Mouse (Mus musculus) lung, postnatal 36 days (tissue): ENCODE measurements around the gene Zdhhc13.
A peak's percentile ranks its signal among the peaks of the same experiment; 100 is the strongest.

Source experiments
- DNase-seq: peaks from one replicate; pipeline ENCODE4 v3.0.0; 2022; ENCODE audit warnings: mixed read lengths

Zdhhc13 gene

GRCm38 (mm10) chr7:48788851-48789572 is at the start of gene Zdhhc13:
TSS of gene Zdhhc13 (plus strand) at chr7:48789003.
- DNase-seq: peak; percentile 97

GRCm38 (mm10) chr7:48749298-48750163 is 39.3 kb upstream of the Zdhhc13 start:
- DNase-seq: peak; percentile 94

DNA sequence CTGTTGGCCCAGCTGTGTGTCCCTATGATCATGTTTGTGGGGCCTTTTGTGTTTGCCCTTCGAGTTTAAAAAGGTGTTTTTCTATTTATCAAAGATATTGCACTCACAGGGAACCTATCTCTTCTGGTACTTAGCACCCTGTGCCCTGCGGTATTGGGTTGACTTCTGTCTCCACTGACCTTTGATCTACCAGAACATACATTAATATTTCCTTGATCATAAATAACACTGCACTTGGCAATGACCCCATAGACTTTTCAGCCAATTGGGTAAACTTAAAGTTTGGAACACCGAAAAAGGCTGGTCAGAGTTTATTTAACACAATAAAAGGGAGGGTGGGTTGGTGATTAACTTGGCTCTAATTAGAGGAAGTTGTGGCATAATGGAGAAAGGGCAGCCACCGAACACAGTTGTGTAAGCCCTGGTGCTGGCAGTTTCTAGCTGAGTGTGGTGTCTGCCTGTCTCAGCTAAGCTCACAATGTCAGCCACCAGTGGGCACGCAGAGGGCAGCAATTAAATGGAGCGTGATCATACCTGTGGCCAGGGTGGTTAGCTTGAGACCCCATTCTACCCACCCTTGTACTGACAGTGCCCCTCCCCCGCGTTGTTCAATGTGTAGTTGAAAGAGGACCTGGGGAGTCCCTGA is 38.5 kb upstream of the Zdhhc13 start:
- DNase-seq: peak; percentile 52

- DNase-seq: no peak
These were observed 37.6 kb upstream of the Zdhhc13 start for GRCm38 (mm10) chr7:48751222-48751621.

DNA sequence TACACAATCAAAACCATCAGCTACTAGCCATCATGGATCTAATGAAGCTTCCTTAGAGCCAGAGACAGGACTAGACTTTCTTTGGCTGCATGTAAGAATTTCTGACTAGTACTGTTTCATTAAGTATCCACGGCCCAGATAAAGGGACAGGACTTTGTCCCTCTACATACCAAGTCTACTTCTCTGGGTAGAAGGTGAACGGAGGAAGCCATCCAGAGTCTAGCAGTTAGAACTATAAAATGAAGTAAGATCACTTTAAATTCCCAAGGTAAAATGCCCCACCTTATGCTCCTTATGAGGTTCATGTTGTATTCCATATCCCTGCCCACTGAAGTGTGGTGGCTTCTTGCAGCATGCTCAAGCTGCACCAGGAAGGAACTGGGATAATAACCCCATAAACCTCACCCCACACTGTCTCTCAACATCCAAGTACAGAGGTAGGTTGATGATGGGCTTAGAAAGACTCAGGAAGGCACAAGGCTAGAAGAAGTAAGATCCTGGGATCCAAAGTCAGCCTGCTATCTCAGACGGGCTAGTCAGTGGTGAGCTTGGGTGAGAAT is 34.3 kb upstream of the Zdhhc13 start:
- DNase-seq: no peak

DNA sequence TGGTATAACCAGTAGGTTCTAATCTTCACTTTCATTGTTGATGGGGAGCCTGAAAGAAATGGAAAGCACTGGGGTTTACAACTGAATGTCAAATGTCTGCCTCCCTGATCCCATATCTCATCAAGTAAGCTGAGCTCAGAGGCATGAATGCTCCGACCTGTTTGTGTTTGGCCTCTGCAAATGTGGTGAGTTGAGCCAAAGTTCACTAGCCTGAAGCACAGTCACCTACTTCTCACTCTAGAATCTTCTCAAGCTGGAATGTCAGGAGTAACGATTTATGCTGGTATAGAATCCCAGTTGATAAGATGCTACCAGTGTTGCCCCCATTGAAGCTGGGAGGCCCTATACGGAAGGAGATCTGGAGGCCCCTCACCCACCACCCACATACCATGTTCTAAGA is 33.0 kb upstream of the Zdhhc13 start:
- DNase-seq: no peak

DNA sequence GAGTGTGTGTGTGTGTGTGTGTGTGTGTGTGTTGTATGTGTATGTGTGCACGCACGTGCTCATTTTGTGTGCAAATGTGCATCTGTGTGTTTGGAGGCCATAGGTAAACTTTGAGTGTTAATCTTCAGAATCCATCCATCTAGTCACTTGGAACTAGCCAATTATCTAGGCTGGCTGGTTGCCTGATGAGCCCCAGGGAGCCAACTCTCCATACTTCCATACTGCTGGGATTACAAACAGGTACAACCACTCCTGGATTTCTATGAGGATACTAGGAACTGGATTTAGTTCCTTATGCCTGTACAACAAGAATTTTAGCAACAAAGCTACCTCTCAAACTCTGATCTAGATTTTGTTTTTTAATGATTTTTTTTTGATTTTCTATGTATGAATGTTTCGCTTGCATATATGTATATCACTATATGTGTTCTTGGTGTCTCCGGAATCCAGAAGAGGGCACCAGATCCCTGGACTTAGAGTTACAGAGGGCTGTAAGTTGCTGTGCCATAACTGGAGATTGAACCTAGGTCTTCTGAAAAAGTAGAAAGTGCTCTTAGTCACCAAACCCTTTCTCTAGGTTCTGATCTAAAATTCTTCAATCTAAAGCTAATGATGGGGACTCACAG is 32.4 kb upstream of the Zdhhc13 start:
- peak; percentile 10 for DNase-seq

DNA sequence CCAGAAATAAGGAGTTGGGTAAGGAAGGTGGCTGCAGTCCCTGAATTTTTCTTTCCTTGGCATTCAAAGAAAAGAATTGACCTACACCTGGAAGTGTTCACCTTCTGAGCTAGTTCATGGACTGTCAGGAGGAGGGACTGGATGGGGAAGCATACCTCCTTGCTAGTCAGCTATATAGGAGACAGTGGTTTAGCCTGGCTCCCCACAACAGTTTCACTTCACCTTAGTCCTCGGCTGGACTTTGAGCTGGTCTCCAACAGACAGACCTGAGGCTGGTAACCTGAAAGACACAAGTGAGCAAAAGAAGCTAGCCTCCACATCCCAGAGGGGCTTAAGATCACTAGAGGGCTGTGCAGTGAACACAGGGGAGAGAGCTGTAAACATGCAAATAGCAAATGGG is 30.7 kb upstream of the Zdhhc13 start:
- no peak for DNase-seq

DNA sequence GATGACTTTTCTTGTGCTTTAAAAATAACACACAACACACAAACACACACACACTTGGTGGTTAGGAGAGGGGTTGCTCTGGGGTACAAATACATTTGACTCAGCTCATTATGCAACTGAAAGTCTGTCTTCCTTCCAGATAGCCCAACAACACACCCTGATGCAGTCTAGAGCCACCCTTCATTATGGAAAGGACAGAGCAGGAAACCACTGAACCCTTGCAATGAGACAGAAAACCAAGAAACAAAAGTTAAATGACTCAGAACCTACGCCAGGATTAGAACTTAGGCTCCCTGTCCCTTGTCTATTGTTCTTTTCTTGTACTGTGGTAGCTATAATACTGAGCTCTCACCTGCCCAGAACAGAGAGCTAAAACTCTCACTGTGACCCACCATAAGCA is 28.0 kb upstream of the Zdhhc13 start:
- DNase-seq: no peak

DNA sequence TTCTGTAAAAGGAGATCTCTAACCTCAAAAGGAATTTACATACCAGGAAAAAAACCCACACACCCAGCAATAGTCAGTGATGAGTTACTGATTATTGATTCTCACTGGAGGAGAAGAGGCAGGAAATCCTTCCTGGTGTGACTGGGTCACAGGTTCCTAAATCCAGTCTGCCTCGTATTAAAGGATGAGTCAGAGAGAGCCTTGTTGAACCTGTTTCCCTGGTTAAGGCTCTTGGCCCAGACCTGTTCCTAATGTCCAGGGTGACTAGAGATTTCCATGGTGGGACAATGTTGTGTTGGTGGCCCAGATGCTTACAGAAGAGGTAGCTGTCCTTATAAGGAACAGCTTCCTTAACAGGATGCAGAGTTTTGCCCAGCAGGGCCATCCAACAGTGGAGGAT is 26.5 kb upstream of the Zdhhc13 start:
- DNase-seq: no peak

GRCm38 (mm10) chr7:48762721-48763120 is 26.1 kb upstream of the Zdhhc13 start:
- no peak for DNase-seq

DNA sequence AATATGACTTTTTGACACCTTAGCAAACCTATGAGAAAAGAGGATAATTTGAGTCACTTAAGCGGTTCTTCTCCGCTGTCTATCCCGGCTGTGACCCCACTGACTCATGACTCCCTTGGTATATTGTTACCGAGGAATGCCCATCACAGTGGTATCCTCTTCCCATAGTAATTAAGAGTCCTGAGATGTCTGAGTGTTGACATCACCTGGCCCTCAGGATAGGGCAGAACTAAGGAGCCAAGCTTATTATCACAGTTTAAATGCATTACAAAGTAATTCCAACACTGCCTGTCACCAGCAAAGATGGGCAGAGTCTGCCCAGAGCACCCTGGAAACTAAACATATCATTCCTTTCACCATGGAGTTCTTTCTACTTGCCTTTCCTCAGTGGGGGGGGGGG is 22.8 kb upstream of the Zdhhc13 start:
- no peak for DNase-seq

GRCm38 (mm10) chr7:48769721-48770120 is 19.1 kb upstream of the Zdhhc13 start:
- DNase-seq: no peak

DNA sequence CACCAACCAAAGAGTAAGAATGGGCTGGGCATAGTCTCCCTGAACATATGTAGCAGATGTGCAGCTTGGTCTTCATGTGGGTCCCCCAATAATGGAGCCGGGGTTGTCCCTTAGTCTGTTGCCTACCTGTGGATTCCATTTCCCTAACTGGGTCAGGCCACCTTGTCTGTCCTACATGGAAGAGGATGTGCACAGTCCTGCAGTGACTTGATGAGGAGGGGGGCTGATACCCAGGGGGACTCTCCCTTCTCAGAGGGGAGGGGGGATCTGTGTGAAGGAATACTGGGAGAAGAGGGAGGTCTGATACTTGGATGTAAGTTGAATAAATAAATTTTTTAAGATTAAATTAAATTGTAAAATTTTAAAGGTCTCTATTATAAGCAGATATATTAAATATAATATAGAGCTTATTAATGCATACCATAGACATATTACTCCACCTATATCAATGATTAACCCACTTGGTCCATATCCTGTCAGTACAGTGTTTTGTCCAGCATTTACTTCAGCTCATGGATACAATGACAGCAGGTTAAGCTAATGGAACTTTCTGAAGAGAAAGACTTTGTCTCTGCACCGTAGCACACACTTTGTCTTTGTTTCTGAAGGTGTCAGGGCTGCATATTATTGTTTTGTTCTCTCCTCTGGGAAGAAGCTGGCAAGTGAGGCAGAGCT is 16.6 kb upstream of the Zdhhc13 start:
- no peak for DNase-seq

DNA sequence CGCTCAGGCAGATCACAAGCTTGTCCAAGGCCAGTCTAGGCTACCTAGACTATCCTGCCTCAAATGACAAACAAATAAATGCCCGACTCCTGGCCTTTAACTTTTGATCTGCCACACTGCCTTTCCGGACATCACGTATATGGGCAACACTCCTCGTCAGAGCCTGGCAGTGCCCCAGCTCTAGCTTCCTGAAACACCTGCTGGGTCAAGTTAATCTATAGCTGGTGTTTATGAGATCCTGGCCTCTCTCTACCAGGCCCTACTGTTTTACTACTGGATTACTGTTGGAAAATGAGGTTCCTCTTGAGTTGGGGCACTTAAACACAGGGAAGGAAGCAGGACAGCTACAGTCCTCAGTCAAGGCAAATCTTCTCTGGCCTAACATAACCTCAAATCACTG is 15.5 kb upstream of the Zdhhc13 start:
- DNase-seq: no peak

GRCm38 (mm10) chr7:48774633-48775032 is 14.2 kb upstream of the Zdhhc13 start:
- DNase-seq: no peak

- no peak for DNase-seq
These were observed 13.4 kb upstream of the Zdhhc13 start for GRCm38 (mm10) chr7:48775436-48775835.

DNA sequence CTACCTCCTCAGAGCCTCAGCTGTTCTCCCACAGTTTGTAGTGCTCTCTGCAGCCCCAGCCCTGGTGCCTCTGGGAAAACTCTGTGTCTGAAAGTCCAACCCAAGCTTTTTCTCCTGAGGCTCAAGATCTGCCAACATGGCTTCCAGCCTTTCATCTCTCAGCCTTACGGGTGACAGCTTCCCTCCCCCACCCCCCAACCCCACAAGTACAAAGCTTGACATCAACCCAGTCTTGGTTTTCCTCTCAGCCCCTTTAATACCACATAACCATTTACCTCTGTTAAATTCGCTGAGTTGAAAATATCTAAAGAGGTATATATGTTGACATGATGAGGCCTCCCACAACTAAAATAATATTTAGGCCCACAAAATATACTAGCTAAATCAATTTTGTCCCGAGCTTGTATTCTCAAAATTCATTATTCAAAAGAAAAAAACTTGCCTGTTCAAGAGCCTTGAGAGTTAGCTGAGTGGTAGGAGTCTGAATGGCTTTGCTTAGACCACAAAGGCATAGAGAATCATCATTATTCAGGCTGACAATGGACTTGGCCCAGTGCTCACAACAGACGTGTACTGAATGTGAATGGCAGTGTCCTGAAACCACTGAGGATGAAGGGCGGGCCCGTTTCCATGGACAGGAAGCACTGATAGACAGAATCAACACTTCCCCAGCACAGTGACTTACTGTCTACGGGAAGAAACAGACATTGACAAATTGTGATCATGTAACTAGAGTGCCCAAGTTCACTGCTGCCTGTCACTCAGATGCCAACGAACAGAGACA is 10.9 kb upstream of the Zdhhc13 start:
- no peak for DNase-seq

- no peak for DNase-seq
These were observed 9.7 kb upstream of the Zdhhc13 start for GRCm38 (mm10) chr7:48779110-48779509.

DNA sequence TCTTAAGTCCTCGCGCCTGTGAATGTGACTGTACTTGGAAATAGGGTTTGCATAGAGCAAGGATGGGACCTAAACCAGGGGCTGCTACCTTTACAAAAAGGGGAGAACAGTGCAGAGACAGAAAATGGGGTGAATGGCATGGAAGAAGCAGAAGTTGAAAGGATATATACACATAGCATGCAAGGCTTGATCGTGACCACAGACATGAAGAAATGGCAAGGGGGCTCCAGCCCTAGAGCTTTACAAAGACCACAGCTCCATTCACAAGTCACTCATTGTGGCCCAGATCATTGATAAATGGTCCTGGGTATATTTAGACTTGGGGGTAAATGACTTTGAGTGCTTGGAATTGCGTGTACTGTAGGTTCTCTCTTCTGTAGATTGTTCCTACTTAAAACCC is 6.4 kb upstream of the Zdhhc13 start:
- DNase-seq: no peak

GRCm38 (mm10) chr7:48784773-48785523 is 3.9 kb upstream of the Zdhhc13 start:
- no peak for DNase-seq
